Mouse (Mus musculus) CH12.LX (cell line): ENCODE data around the gene Megf11. TPM values are rescaled to one million over a fixed set of nuclear protein-coding genes. Genes with fewer than 3 reads are reported as not detected.

Source experiments
- DNase-seq: peaks from one replicate; pipeline ENCODE4 v3.0.0-alpha.2; 2013; ENCODE audit errors: extremely low read depth
- H3K27ac ChIP-seq: 2 replicates; pipeline ENCODE4 v1.5.1; 2012; ENCODE audit warnings: low read depth, mild to moderate bottlenecking, control low read depth, moderate library complexity; ENCODE audit not compliant: insufficient read depth
- H3K27me3 ChIP-seq: replicated peaks from 2 replicates; pipeline ENCODE3; 2012; ENCODE audit warnings: inconsistent platforms
- H3K36me3 ChIP-seq, 2 experiments: replicated peaks in 1 of 2; 2 replicates each; pipeline versions ENCODE3 to v1.6.1; 2012; ENCODE audit warnings: inconsistent platforms in 1 of 2, low read length in 1 of 2, mild to moderate bottlenecking in 1 of 2, mixed read lengths in 1 of 2, moderate library complexity in 1 of 2; ENCODE audit not compliant: control insufficient read depth in 1 of 2, insufficient read depth in 1 of 2
- H3K4me1 ChIP-seq, 2 experiments: 2 replicates each; pipeline ENCODE4 v1.6.1; 2012; ENCODE audit warnings: inconsistent platforms in 1 of 2, moderate library complexity in 1 of 2; ENCODE audit not compliant: insufficient read depth in 2 of 2, control insufficient read depth in 1 of 2
- H3K4me2 ChIP-seq: 2 replicates; pipeline ENCODE4 v1.6.1; 2012; ENCODE audit warnings: low read depth, mild to moderate bottlenecking, control low read depth; ENCODE audit not compliant: poor library complexity, insufficient read depth, severe bottlenecking
- H3K4me3 ChIP-seq, 3 experiments: fragments of 150-350 bp in 1 of 3; sonication (generic) in 1 of 3; replicated peaks in 1 of 3; 2 replicates each; pipeline versions ENCODE3 to v1.5.1; 2011 to 2012; ENCODE audit warnings: low read depth in 2 of 3, low read length in 2 of 3, mild to moderate bottlenecking in 2 of 3, moderate library complexity in 2 of 3, control low read depth in 1 of 3, improper control_type of control experiment in 1 of 3, inconsistent platforms in 1 of 3, mixed read lengths in 1 of 3; ENCODE audit not compliant: poor library complexity in 1 of 3
- H3K79me2 ChIP-seq: replicated peaks from 2 replicates; pipeline ENCODE4 v1.6.1; 2012; ENCODE audit warnings: mild to moderate bottlenecking, moderate library complexity; ENCODE audit not compliant: control insufficient read depth, poor library complexity, insufficient read depth, severe bottlenecking; ENCODE audit errors: extremely low read depth
- H3K9ac ChIP-seq: 2 replicates; pipeline ENCODE4 v1.6.1; 2012; ENCODE audit warnings: low read depth, mild to moderate bottlenecking, control low read depth, moderate library complexity; ENCODE audit not compliant: insufficient read depth
- H3K9me3 ChIP-seq: replicated peaks from 2 replicates; pipeline ENCODE3; 2012; ENCODE audit warnings: low read length, inconsistent platforms, mixed read lengths
- CHD2 ChIP-seq: IDR thresholded peaks from 2 replicates; pipeline ENCODE4 v1.6.1; 2011; ENCODE audit warnings: low read length, improper control_type of control experiment
- CTCF ChIP-seq, 2 experiments: IDR thresholded peaks in 1 of 2; conservative IDR thresholded peaks in 1 of 2; 2 replicates each; pipeline ENCODE4 v1.5.1; 2011 to 2012; ENCODE audit warnings: low read depth in 2 of 2, low read length in 2 of 2, improper control_type of control experiment in 1 of 2, inconsistent platforms in 1 of 2, mild to moderate bottlenecking in 1 of 2, moderate library complexity in 1 of 2
- ELF1 ChIP-seq: IDR thresholded peaks from 2 replicates; pipeline ENCODE4 v1.6.1; 2014; ENCODE audit warnings: low read depth, mild to moderate bottlenecking, inconsistent platforms, low read length, improper control_type of control experiment
- GABPA ChIP-seq: IDR thresholded peaks from 2 replicates; pipeline ENCODE4 v1.6.1; 2012; ENCODE audit warnings: low read depth, low read length, improper control_type of control experiment, inconsistent platforms; ENCODE audit not compliant: insufficient replicate concordance
- IRF4 ChIP-seq: IDR thresholded peaks from 2 replicates; pipeline ENCODE4 v1.6.1; 2014; ENCODE audit warnings: low read depth, mild to moderate bottlenecking, inconsistent platforms, low read length, improper control_type of control experiment
- JUND ChIP-seq: conservative IDR thresholded peaks from 2 replicates; pipeline ENCODE4 v1.6.1; 2011; ENCODE audit warnings: low read depth, low read length, improper control_type of control experiment
- MEF2A ChIP-seq: IDR thresholded peaks from 2 replicates; pipeline ENCODE4 v1.6.1; 2014; ENCODE audit warnings: low read depth, mild to moderate bottlenecking, inconsistent platforms, low read length, improper control_type of control experiment, borderline replicate concordance
- NELFE ChIP-seq: IDR thresholded peaks from 2 replicates; pipeline ENCODE4 v1.6.1; 2011; ENCODE audit warnings: low read depth, low read length, improper control_type of control experiment
- POLR2AphosphoS2 ChIP-seq: IDR thresholded peaks from 2 replicates; pipeline ENCODE4 v1.6.1; 2011; ENCODE audit warnings: low read depth, low read length, improper control_type of control experiment
- RAD21 ChIP-seq: IDR thresholded peaks from 2 replicates; pipeline ENCODE4 v1.6.1; 2011; ENCODE audit warnings: low read depth, mild to moderate bottlenecking, low read length, improper control_type of control experiment, moderate library complexity
- RCOR1 ChIP-seq: conservative IDR thresholded peaks from 2 replicates; pipeline ENCODE4 v1.6.1; 2012; ENCODE audit warnings: low read depth, mild to moderate bottlenecking, inconsistent platforms, low read length, improper control_type of control experiment
- SIN3A ChIP-seq: IDR thresholded peaks from 2 replicates; pipeline ENCODE4 v1.6.1; 2012; ENCODE audit warnings: low read length, improper control_type of control experiment, inconsistent platforms
- TBP ChIP-seq: conservative IDR thresholded peaks from 2 replicates; pipeline ENCODE4 v1.6.1; 2011; ENCODE audit warnings: low read depth, low read length, improper control_type of control experiment
- TCF12 ChIP-seq: IDR thresholded peaks from 2 replicates; pipeline ENCODE4 v1.6.1; 2014; ENCODE audit warnings: low read depth, mild to moderate bottlenecking, inconsistent platforms, low read length, improper control_type of control experiment
- UBTF ChIP-seq: IDR thresholded peaks from 2 replicates; pipeline ENCODE4 v1.6.1; 2012; ENCODE audit warnings: low read depth, mild to moderate bottlenecking, inconsistent platforms, low read length, improper control_type of control experiment, moderate library complexity
- USF1 ChIP-seq: IDR thresholded peaks from 2 replicates; pipeline ENCODE4 v1.6.1; 2014; ENCODE audit warnings: low read depth, mild to moderate bottlenecking, inconsistent platforms, low read length, improper control_type of control experiment
- USF2 ChIP-seq: conservative IDR thresholded peaks from 2 replicates; pipeline ENCODE4 v1.6.1; 2011; ENCODE audit warnings: low read depth, low read length, improper control_type of control experiment
- ZC3H11A ChIP-seq: IDR thresholded peaks from 2 replicates; pipeline ENCODE4 v1.6.1; 2012; ENCODE audit warnings: low read depth, mild to moderate bottlenecking, inconsistent platforms, low read length, improper control_type of control experiment
- ZKSCAN1 ChIP-seq: IDR thresholded peaks from 2 replicates; pipeline ENCODE4 v1.6.1; 2012; ENCODE audit warnings: low read depth, inconsistent platforms, low read length, improper control_type of control experiment, borderline replicate concordance
- dilution Hi-C: fragments of 300-500 bp; cut with MboI; formaldehyde crosslinking; loops from 2 replicates; pipeline ENCODE4 v1.14.3; 2020; ENCODE audit warnings: low sequenced_read_pairs; ENCODE audit not compliant: extremely low pct_unique_long_range_greater_than_20kb, extremely low pct_ligation_motif_present
- in situ Hi-C: fragments of 300-500 bp; cut with MboI; formaldehyde crosslinking; loops from 3 replicates; pipeline ENCODE4 v1.14.3; 2019; ENCODE audit warnings: low sequenced_read_pairs, low pct_ligation_motif_present, low pct_unique_long_range_greater_than_20kb, mixed read lengths
- polyA plus RNA-seq: library from polyadenylated mRNA; unstranded; fragments of >175 nt; gene quantifications from 2 replicates; pipeline ENCODE4 v1.2.1, GENCODE M21; 2012; ENCODE audit warnings: low read depth; ENCODE audit not compliant: insufficient read length
- total RNA-seq, 2 experiments: library from RNA; depleted of rRNA; stranded (reverse); fragments of 300-350 nt in 1 of 2; fragments of >200 nt in 1 of 2; gene quantifications; 2 replicates each; pipeline ENCODE4 v1.2.3; 2012 to 2014

Gene Megf11
- total and polyA plus RNA-seq, 3 experiments, result 0.04 to 0.59 TPM; not detected in 1

DNA sequence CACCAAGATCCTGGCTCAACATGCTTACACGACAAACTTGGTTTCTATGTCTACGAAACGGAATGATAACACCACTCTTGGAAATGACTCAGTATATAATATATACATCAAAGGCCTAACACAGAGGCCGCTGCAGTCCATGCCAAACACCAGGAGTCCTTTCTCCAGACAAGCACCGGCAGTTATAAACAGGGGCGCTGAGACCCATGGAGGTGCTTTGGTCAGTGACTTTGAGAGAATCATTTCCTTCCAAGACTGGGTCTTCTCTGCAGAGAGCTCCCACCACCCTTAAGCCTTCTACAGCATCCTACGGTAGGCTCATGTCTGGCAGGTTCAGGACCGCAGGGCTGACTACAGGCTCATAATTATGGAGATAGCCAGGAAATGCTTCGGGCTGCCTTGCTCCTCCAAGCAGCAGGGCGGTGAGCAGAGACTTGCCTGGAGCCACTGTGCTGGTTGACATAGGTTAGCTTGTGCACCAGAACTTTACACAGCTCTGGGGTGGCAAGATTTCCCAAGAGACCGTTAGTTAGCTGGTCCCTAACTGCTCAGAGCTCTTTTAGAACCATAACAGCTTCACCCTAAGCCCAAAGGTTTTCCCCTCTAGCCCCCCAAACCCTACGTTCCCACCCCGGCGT is 219.8 kb downstream of the Megf11 start:
- H3K36me3 ChIP-seq, result no peaks in the 10 kb centered on the region
- H3K27me3 ChIP-seq, result peaks cover 6% of the 10 kb centered on the region
- no peaks in the 10 kb centered on the region for H3K9me3 ChIP-seq
- H3K4me2 ChIP-seq, result no peak overlapping the region
- no peak overlapping the region for H3K9ac ChIP-seq
- H3K79me2 ChIP-seq, result no peaks in the 10 kb centered on the region
- TF ChIP-seq IRF4 (no peak), SIN3A (no peak), JUND (no peak), USF1 (no peak), UBTF (no peak), RCOR1 (no peak), TCF12 (no peak), ELF1 (no peak), NELFE (no peak), ZKSCAN1 (no peak), MEF2A (no peak), USF2 (no peak), CHD2 (no peak), ZC3H11A (no peak), CTCF (conservative IDR thresholded peaks at IDR 0.05 in 1 of 2, IDR thresholded peaks at IDR 0.05 in 1 of 2; ENCODE audit: low read depth in 2 of 2, low read length in 2 of 2) (no peak)
- TF ChIP-seq, all 38 proteins: peak for 0
- DNase-seq, result no peak
- in situ Hi-C loops (no loop called here), dilution Hi-C loops (no loop called here)
- Histone ChIP-seq H3K4me1 (peaks cover 0 to 5% of the 10 kb centered on the region in 2 experiments; a peak in 1 of 4 replicates), H3K27ac (no peak overlapping the region), H3K4me3 (no peak overlapping the region)

DNA sequence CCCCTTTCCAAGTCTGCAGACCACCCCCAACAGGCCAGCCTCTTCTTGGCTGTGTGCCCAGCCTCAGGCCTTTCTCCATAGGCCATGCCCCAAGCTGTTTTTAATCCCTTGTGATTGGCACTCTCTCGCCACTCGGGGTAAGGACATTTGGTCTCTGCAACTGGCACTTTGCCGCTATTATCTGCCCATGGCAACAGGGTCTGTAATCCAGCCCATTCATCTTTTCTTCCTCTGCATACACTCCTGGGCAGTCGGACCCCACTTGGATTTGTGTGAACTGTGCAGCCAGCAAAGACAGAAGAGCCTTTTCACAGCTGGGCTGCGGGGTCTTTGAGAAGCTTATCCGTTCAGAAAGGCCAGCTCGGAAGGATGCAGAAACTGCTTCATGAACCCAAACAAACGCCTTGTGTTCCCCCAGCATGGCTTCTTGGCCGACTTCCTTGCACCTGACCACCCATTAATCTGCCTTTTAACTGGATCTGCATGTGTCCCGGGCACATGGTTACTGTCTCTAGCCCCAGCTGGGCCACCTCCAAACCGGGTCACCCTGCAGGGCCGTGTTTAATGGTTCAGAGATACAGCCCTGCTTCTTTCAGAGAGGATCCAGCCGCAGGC is 220.4 kb downstream of the Megf11 start:
- Histone ChIP-seq H3K9me3 (no peaks in the 10 kb centered on the region), H3K36me3 (no peaks in the 10 kb centered on the region), H3K4me1 (no peaks in the 10 kb centered on the region)
- dilution Hi-C loops, result no loop called here
- TF ChIP-seq POLR2AphosphoS2 (no peak), ZC3H11A (no peak), GABPA (no peak), TBP (no peak), RAD21 (no peak), NELFE (no peak)
- TF ChIP-seq, all 38 proteins: peak for 0
- no peak for DNase-seq
- peaks cover 6% of the 10 kb centered on the region for H3K27me3 ChIP-seq
- H3K4me3 ChIP-seq, result no peak overlapping the region
- H3K9ac ChIP-seq, result no peak overlapping the region
- in situ Hi-C loops, result no loop called here
- no peaks in the 10 kb centered on the region for H3K79me2 ChIP-seq
- no peak overlapping the region for H3K4me2 ChIP-seq
- no peak overlapping the region for H3K27ac ChIP-seq
